Mouse (Mus musculus) liver, adult 2 months (tissue): ENCODE results near the gene Neurog2. TPM values are rescaled to one million over a fixed set of nuclear protein-coding genes. Genes with fewer than 3 reads are reported as not detected.

Source experiments
- DNase-seq: peaks from one replicate; pipeline ENCODE4 v3.0.0-alpha.2; 2011; ENCODE audit warnings: low read depth, low spot score; ENCODE audit errors: extremely low read depth
- H3K27ac ChIP-seq: fragments of 200-500 bp; replicated peaks from 2 replicates; pipeline ENCODE4 v1.5.1; 2012; ENCODE audit warnings: low read depth, mild to moderate bottlenecking, control low read depth, inconsistent platforms, low read length; ENCODE audit not compliant: insufficient read depth
- H3K27me3 ChIP-seq: fragments of 200-500 bp; 2 replicates; pipeline ENCODE4 v1.6.1; 2012; ENCODE audit warnings: mild to moderate bottlenecking, moderate library complexity, low read length, inconsistent platforms; ENCODE audit not compliant: control insufficient read depth, insufficient read depth
- H3K36me3 ChIP-seq: fragments of 200-500 bp; 2 replicates; pipeline ENCODE4 v1.6.1; 2012; ENCODE audit warnings: low read length, inconsistent platforms; ENCODE audit not compliant: control insufficient read depth, insufficient read depth
- H3K4me1 ChIP-seq: fragments of 200-500 bp; 2 replicates; pipeline ENCODE4 v1.6.1; 2011; ENCODE audit warnings: low read length; ENCODE audit not compliant: control insufficient read depth, insufficient read depth
- H3K4me3 ChIP-seq: fragments of 200-500 bp; 2 replicates; pipeline ENCODE4 v1.5.1; 2011; ENCODE audit warnings: low read depth, mild to moderate bottlenecking, control low read depth, low read length, moderate library complexity; ENCODE audit not compliant: insufficient read depth
- H3K79me2 ChIP-seq: fragments of 200-500 bp; 2 replicates; pipeline ENCODE4 v1.6.1; 2012; ENCODE audit warnings: inconsistent platforms, mild to moderate bottlenecking, low read length, moderate library complexity; ENCODE audit not compliant: control insufficient read depth, insufficient read depth
- H3K9ac ChIP-seq: fragments of 200-500 bp; 2 replicates; pipeline ENCODE4 v1.6.1; 2012; ENCODE audit warnings: low read depth, mild to moderate bottlenecking, control low read depth, inconsistent platforms, low read length
- CTCF ChIP-seq: fragments of 200-500 bp; IDR thresholded peaks from 2 replicates; pipeline ENCODE4 v1.5.1; 2011; ENCODE audit warnings: low read depth, low read length, control low read depth
- POLR2A ChIP-seq: fragments of 200-500 bp; IDR thresholded peaks from 2 replicates; pipeline ENCODE4 v1.6.1; 2011; ENCODE audit warnings: low read length, control low read depth; ENCODE audit not compliant: insufficient read depth; ENCODE audit errors: extremely low read depth
- WGBS: fragments of 180-500 bp; shearing (Covaris S2); methylation state at CpG from one replicate; pipeline ENCODE4 v1.1.7; 2018; 5-methylcytosine and 5-hydroxymethylcytosine counted together
- polyA plus RNA-seq: library from polyadenylated mRNA; depleted of rRNA; stranded (reverse); fragments of >200 nt; gene quantifications from 2 replicates; pipeline ENCODE4 v1.2.3, GENCODE M21; 2012; rRNA removed
- total RNA-seq: library from RNA; depleted of rRNA; stranded (reverse); fragments of >200 nt; gene quantifications from 2 replicates; pipeline ENCODE4 v1.2.3, GENCODE M21; 2014; rRNA removed

Neurog2 gene
- total and polyA plus RNA-seq, 2 experiments: not detected

GRCm38 (mm10) chr3:127660712-127661111 lies 27.8 kb downstream of the Neurog2 start:
- no peaks in the 10 kb centered on the region for H3K36me3 ChIP-seq
- H3K4me1 ChIP-seq: no peaks in the 10 kb centered on the region
- no peaks in the 10 kb centered on the region for H3K79me2 ChIP-seq
- no peak for DNase-seq
- H3K9ac ChIP-seq: no peak overlapping the region
- no peak for TF ChIP-seq POLR2A
- no peak for TF ChIP-seq CTCF
- H3K4me3 ChIP-seq: no peak overlapping the region
- H3K27ac ChIP-seq: no peak overlapping the region
- 79% methylated on average over 7 of the region's 7 CpGs for WGBS
- H3K27me3 ChIP-seq: no peaks in the 10 kb centered on the region

- Histone ChIP-seq H3K27ac (no peak overlapping the region), H3K27me3 (no peaks in the 10 kb centered on the region), H3K4me3 (no peak overlapping the region), H3K4me1 (no peaks in the 10 kb centered on the region), H3K36me3 (no peaks in the 10 kb centered on the region), H3K79me2 (no peaks in the 10 kb centered on the region), H3K9ac (no peak overlapping the region)
- TF ChIP-seq POLR2A (no peak), CTCF (no peak)
- 82% methylated on average over 22 of the region's 22 CpGs for WGBS
- no peak for DNase-seq
Measured at GRCm38 (mm10) chr3:127661646-127662531, 29.0 kb downstream of the Neurog2 start.

- no peak for TF ChIP-seq POLR2A
- no peak for TF ChIP-seq CTCF
- H3K4me1 ChIP-seq: no peaks in the 10 kb centered on the region
- H3K9ac ChIP-seq: no peak overlapping the region
Measured at GRCm38 (mm10) chr3:127679703-127680102, 46.8 kb downstream of the Neurog2 start.

More at GRCm38 (mm10) chr3:127679703-127680102, 46.8 kb downstream of the Neurog2 start:
- Histone ChIP-seq H3K27me3 (no peaks in the 10 kb centered on the region), H3K4me3 (no peak overlapping the region), H3K27ac (no peak overlapping the region), H3K79me2 (no peaks in the 10 kb centered on the region), H3K36me3 (no peaks in the 10 kb centered on the region)
- no peak for DNase-seq
- 85% methylated on average over 15 of the region's 15 CpGs for WGBS

Other genes with a start within 250 kb of the Neurog2 start
- 5.6 and 9.1 TPM in 2 replicates for gene Ank2, start 133.8 kb upstream of the Neurog2 start, total RNA-seq
- 1.2 TPM in 2 replicates for gene Ank2, start 133.8 kb upstream of the Neurog2 start, polyA plus RNA-seq
- 4.9 and 6.1 TPM in 2 replicates for gene Larp7, start 79.8 kb upstream of the Neurog2 start, total RNA-seq
- gene Larp7, start 79.8 kb upstream of the Neurog2 start, polyA plus RNA-seq: 0.70 and 0.75 TPM in 2 replicates
- 0.74 and 0.87 TPM in 2 replicates for gene Zgrf1, start 79.6 kb upstream of the Neurog2 start, total RNA-seq
- gene Zgrf1, start 79.6 kb upstream of the Neurog2 start, polyA plus RNA-seq: 0.06 and 0.15 TPM in 2 replicates
- gene Alpk1, start 147.4 kb downstream of the Neurog2 start, total RNA-seq: 1.9 and 2.1 TPM in 2 replicates
- gene Alpk1, start 147.4 kb downstream of the Neurog2 start, polyA plus RNA-seq: 0.21 and 0.39 TPM in 2 replicates
- 19.8 and 24.8 TPM in 2 replicates for gene Tifa, start 156.7 kb downstream of the Neurog2 start, total RNA-seq
- gene Tifa, start 156.7 kb downstream of the Neurog2 start, polyA plus RNA-seq: 8.4 and 12.5 TPM in 2 replicates
- gene Ap1ar, start 204.4 kb downstream of the Neurog2 start, total RNA-seq: 20.6 and 21.1 TPM in 2 replicates
- 10.0 and 21.4 TPM in 2 replicates for gene Ap1ar, start 204.4 kb downstream of the Neurog2 start, polyA plus RNA-seq